Mouse (Mus musculus): ENCODE results near the gene Mypn. TPM values are rescaled to one million over a fixed set of nuclear protein-coding genes. Genes with fewer than 3 reads are reported as not detected.

Gene Mypn
- 6.3 and 7.2 TPM in 2 replicates for polyA plus RNA-seq (2016; fragmentation: Nextera tagmentation; extraction: Ambion mirVana)

GRCm38 (mm10) chr10:63203728-63204127 is at the start of gene Mypn:
Gene Mypn (minus strand): TSS chr10:63203952.
- 50% methylated on average over 15 of the region's 15 CpGs for WGBS
- peak; percentile 33; the same call in 1 of the 2 replicates for ATAC-seq (ENCODE audit: insufficient number of reproducible peaks, low FRiP score)
- H3K9ac ChIP-seq: no peak within 1 kb of the TSS; the same call in 1 of the 2 replicates
- H3K27ac ChIP-seq (ENCODE audit: poor library complexity, severe bottlenecking): peak within 1 kb of the TSS; percentile 69; the same call in 1 of the 2 replicates
- H3K9me3 ChIP-seq (replicated peaks): no peaks in the 10 kb centered on the region
- H3K36me3 ChIP-seq: no peaks in the 10 kb centered on the region
- no peaks in the 10 kb centered on the region for H3K27me3 ChIP-seq (replicated peaks)
- peak within 1 kb of the TSS; percentile 60 for H3K4me2 ChIP-seq
- H3K4me3 ChIP-seq: peak within 1 kb of the TSS; percentile 36
- H3K4me1 ChIP-seq (replicated peaks): peaks cover 4% of the 10 kb centered on the region

DNA sequence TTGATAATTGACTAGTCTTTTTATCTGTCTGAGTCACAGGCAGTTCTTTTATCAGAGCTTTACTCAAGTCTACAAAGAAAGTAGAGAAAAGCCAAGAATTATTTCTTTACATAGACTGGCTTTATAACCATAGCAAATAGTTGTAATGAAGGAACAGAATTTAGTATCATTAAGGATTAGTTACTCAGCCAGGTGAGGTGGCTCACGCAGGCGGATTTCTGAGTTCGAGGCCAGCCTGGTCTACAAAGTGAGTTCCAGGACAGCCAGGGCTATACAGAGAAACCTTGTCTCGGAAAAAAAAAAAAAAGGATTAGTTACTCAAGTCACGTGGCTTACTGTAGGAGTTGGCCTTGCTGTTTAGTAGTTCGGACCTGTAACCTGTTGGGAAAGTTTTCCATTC is 44.7 kb upstream of the Mypn start:
- no peak overlapping the region for H3K27ac ChIP-seq (ENCODE audit: poor library complexity, severe bottlenecking)
- peaks cover 38% of the 10 kb centered on the region for H3K36me3 ChIP-seq
- ATAC-seq (ENCODE audit: insufficient number of reproducible peaks, low FRiP score): no peak
- no peak overlapping the region for H3K4me3 ChIP-seq
- no peaks in the 10 kb centered on the region for H3K9me3 ChIP-seq (replicated peaks)
- WGBS: 89% methylated on average over 6 of the region's 6 CpGs
- no peak overlapping the region for H3K9ac ChIP-seq
- no peaks in the 10 kb centered on the region for H3K27me3 ChIP-seq (replicated peaks)
- 0 out of 2 replicates have a peak, but pooled peaks cover 6% of the 10 kb centered on the region for H3K4me1 ChIP-seq (replicated peaks)
- no peak overlapping the region for H3K4me2 ChIP-seq

DNA sequence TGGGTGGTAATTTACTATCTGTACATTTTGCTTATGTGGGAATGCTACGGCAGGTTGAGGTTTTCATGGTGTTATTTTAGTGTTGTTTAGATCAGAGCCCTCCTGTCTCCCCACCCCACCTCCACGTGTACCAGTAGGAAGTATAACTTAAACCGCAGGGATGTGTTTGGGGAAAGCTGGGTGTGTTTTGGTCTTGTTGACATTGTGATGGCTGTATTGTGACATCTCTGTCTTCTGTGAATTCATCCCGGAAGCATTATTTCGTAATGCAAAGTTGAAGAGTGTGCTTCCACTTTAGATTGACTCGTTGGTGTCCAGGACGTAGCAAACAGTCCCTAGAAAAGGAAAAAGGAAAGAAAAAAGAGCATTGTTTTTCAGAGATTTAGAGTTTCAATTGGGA is 43.7 kb upstream of the Mypn start:
- Histone ChIP-seq H3K36me3 (peaks cover 31% of the 10 kb centered on the region), H3K4me1 (replicated peaks) (peaks cover 12% of the 10 kb centered on the region), H3K4me3 (no peak overlapping the region), H3K9me3 (replicated peaks) (no peaks in the 10 kb centered on the region), H3K27me3 (replicated peaks) (no peaks in the 10 kb centered on the region), H3K9ac (no peak overlapping the region), H3K4me2 (no peak overlapping the region), H3K27ac (ENCODE audit: poor library complexity, severe bottlenecking) (no peak overlapping the region)
- 82% methylated on average over 7 of the region's 7 CpGs for WGBS
- ATAC-seq (ENCODE audit: insufficient number of reproducible peaks, low FRiP score): no peak

DNA sequence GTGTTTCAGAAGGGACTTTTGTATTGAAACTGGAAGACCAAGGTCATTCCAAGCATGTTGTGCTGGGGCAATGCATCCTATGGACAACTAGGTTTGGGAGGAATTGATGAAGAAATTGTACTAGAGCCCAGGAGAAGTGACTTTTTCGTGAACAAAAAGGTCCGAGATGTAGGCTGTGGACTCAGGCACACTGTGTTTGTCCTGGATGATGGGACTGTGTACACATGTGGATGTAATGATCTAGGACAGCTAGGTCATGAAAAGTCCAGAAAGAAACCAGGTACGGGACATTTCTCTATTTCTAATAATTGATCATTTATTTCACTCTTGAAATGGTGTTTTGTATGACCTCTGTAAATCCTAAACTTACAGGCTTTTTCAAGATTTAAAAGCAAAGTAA is 42.1 kb upstream of the Mypn start:
- H3K4me3 ChIP-seq: no peak overlapping the region
- no peaks in the 10 kb centered on the region for H3K27me3 ChIP-seq (replicated peaks)
- H3K9me3 ChIP-seq (replicated peaks): no peaks in the 10 kb centered on the region
- H3K4me1 ChIP-seq (replicated peaks): peaks cover 12% of the 10 kb centered on the region
- no peak for ATAC-seq (ENCODE audit: insufficient number of reproducible peaks, low FRiP score)
- H3K9ac ChIP-seq: no peak overlapping the region
- no peak overlapping the region for H3K4me2 ChIP-seq
- peaks cover 24% of the 10 kb centered on the region for H3K36me3 ChIP-seq
- H3K27ac ChIP-seq (ENCODE audit: poor library complexity, severe bottlenecking): no peak overlapping the region
- WGBS: 95% methylated on average over 3 of the region's 3 CpGs

GRCm38 (mm10) chr10:63244746-63245145 is 41.0 kb upstream of the Mypn start:
- WGBS: 14% methylated on average over 5 of the region's 5 CpGs
- peak overlapping the region; percentile 96 for H3K4me3 ChIP-seq
- H3K9me3 ChIP-seq (replicated peaks): no peaks in the 10 kb centered on the region
- peaks cover 12% of the 10 kb centered on the region for H3K4me1 ChIP-seq (replicated peaks)
- peak overlapping the region; percentile 68 for H3K4me2 ChIP-seq
- no peaks in the 10 kb centered on the region for H3K27me3 ChIP-seq (replicated peaks)
- H3K9ac ChIP-seq: peak overlapping the region; percentile 97
- peaks cover 13% of the 10 kb centered on the region for H3K36me3 ChIP-seq
- ATAC-seq (ENCODE audit: insufficient number of reproducible peaks, low FRiP score): no peak
- peak overlapping the region; percentile 96 for H3K27ac ChIP-seq (ENCODE audit: poor library complexity, severe bottlenecking)

- under 1% methylated on average over 41 of the region's 41 CpGs for WGBS
- peak; percentile 75 for ATAC-seq (ENCODE audit: insufficient number of reproducible peaks, low FRiP score)
- peak overlapping the region; percentile 97 for H3K9ac ChIP-seq
- no peaks in the 10 kb centered on the region for H3K9me3 ChIP-seq (replicated peaks)
- H3K36me3 ChIP-seq: peaks cover 11% of the 10 kb centered on the region
- 0 out of 2 replicates have a peak, but pooled peaks cover 4% of the 10 kb centered on the region for H3K27me3 ChIP-seq (replicated peaks)
- H3K4me3 ChIP-seq: peak overlapping the region; percentile 96
- peak overlapping the region; percentile 68 for H3K4me2 ChIP-seq
- H3K27ac ChIP-seq (ENCODE audit: poor library complexity, severe bottlenecking): peak overlapping the region; percentile 96
- H3K4me1 ChIP-seq (replicated peaks): peaks cover 12% of the 10 kb centered on the region
Measured at GRCm38 (mm10) chr10:63244055-63244671, 40.4 kb upstream of the Mypn start.

GRCm38 (mm10) chr10:63243493-63244054 is 39.8 kb upstream of the Mypn start, which contains the start of gene Herc4:
Gene Herc4 (plus strand): TSS chr10:63243810.
- peak within 1 kb of the TSS; percentile 97 for H3K9ac ChIP-seq
- ATAC-seq (ENCODE audit: insufficient number of reproducible peaks, low FRiP score): peak; percentile 99

GRCm38 (mm10) chr10:63242798-63243435 is 39.2 kb upstream of the Mypn start:
- no peak for ATAC-seq (ENCODE audit: insufficient number of reproducible peaks, low FRiP score)
- Histone ChIP-seq H3K4me2 (peak overlapping the region; percentile 65), H3K36me3 (peaks cover 11% of the 10 kb centered on the region), H3K9ac (peak overlapping the region; percentile 47), H3K27me3 (replicated peaks) (0 out of 2 replicates have a peak, but pooled peaks cover 4% of the 10 kb centered on the region), H3K9me3 (replicated peaks) (no peaks in the 10 kb centered on the region), H3K27ac (ENCODE audit: poor library complexity, severe bottlenecking) (no peak overlapping the region), H3K4me3 (peak overlapping the region; percentile 96), H3K4me1 (replicated peaks) (peaks cover 12% of the 10 kb centered on the region)
- WGBS: 21% methylated on average over 12 of the region's 12 CpGs

More at GRCm38 (mm10) chr10:63243493-63244054, 39.8 kb upstream of the Mypn start, which contains the start of gene Herc4:
- peak within 1 kb of the TSS; percentile 68 for H3K4me2 ChIP-seq
- no peaks in the 10 kb centered on the region for H3K9me3 ChIP-seq (replicated peaks)
- WGBS: 0% methylated on average over 44 of the region's 44 CpGs
- peak within 1 kb of the TSS; percentile 96 for H3K4me3 ChIP-seq
- H3K4me1 ChIP-seq (replicated peaks): peaks cover 12% of the 10 kb centered on the region
- 0 out of 2 replicates have a peak, but pooled peaks cover 4% of the 10 kb centered on the region for H3K27me3 ChIP-seq (replicated peaks)
- H3K27ac ChIP-seq (ENCODE audit: poor library complexity, severe bottlenecking): peak within 1 kb of the TSS; percentile 96
- H3K36me3 ChIP-seq: peaks cover 11% of the 10 kb centered on the region

GRCm38 (mm10) chr10:63240868-63241271 is 37.1 kb upstream of the Mypn start:
- ATAC-seq (ENCODE audit: insufficient number of reproducible peaks, low FRiP score): no peak
- H3K27me3 ChIP-seq (replicated peaks): 0 out of 2 replicates have a peak, but pooled peaks cover 4% of the 10 kb centered on the region
- H3K9ac ChIP-seq: no peak overlapping the region
- H3K4me1 ChIP-seq (replicated peaks): peaks cover 10% of the 10 kb centered on the region
- no peak overlapping the region for H3K4me3 ChIP-seq
- peaks cover 4% of the 10 kb centered on the region for H3K36me3 ChIP-seq
- no peak overlapping the region for H3K4me2 ChIP-seq
- H3K27ac ChIP-seq (ENCODE audit: poor library complexity, severe bottlenecking): no peak overlapping the region
- H3K9me3 ChIP-seq (replicated peaks): no peaks in the 10 kb centered on the region
- 61% methylated on average over 2 of the region's 2 CpGs for WGBS

- no peak overlapping the region for H3K9ac ChIP-seq
- H3K36me3 ChIP-seq: no peaks in the 10 kb centered on the region
- H3K27me3 ChIP-seq (replicated peaks): 0 out of 2 replicates have a peak, but pooled peaks cover 4% of the 10 kb centered on the region
- no peak for ATAC-seq (ENCODE audit: insufficient number of reproducible peaks, low FRiP score)
- 74% methylated on average over 2 of the region's 2 CpGs for WGBS
- H3K27ac ChIP-seq (ENCODE audit: poor library complexity, severe bottlenecking): no peak overlapping the region
- H3K9me3 ChIP-seq (replicated peaks): no peaks in the 10 kb centered on the region
- peaks cover 7% of the 10 kb centered on the region for H3K4me1 ChIP-seq (replicated peaks)
- no peak overlapping the region for H3K4me2 ChIP-seq
- H3K4me3 ChIP-seq: no peak overlapping the region
Measured at GRCm38 (mm10) chr10:63239848-63240247, 36.1 kb upstream of the Mypn start.

GRCm38 (mm10) chr10:63238090-63238489 is 34.3 kb upstream of the Mypn start:
- Histone ChIP-seq H3K9me3 (replicated peaks) (no peaks in the 10 kb centered on the region), H3K36me3 (no peaks in the 10 kb centered on the region), H3K27ac (ENCODE audit: poor library complexity, severe bottlenecking) (no peak overlapping the region), H3K9ac (no peak overlapping the region), H3K4me2 (no peak overlapping the region), H3K27me3 (replicated peaks) (0 out of 2 replicates have a peak, but pooled peaks cover 4% of the 10 kb centered on the region), H3K4me3 (no peak overlapping the region), H3K4me1 (replicated peaks) (peaks cover 7% of the 10 kb centered on the region)
- WGBS: 69% methylated on average over 4 of the region's 4 CpGs
- ATAC-seq (ENCODE audit: insufficient number of reproducible peaks, low FRiP score): no peak
